Mouse (Mus musculus) kidney, adult 2 months (tissue): ENCODE data around the gene Arhgef7. TPM values are rescaled to one million over a fixed set of nuclear protein-coding genes. Genes with fewer than 3 reads are reported as not detected.

ENCODE experiments used
- DNase-seq: peaks from one replicate; pipeline ENCODE4 v3.0.0; 2021
- H3K27ac ChIP-seq: fragments of 200-500 bp; 2 replicates; pipeline ENCODE4 v1.5.1; 2012; ENCODE audit warnings: low read depth, low read length, control low read depth, inconsistent platforms; ENCODE audit not compliant: insufficient read depth
- H3K27me3 ChIP-seq: fragments of 200-500 bp; replicated peaks from 2 replicates; pipeline ENCODE4 v1.6.1; 2012; ENCODE audit warnings: mild to moderate bottlenecking, moderate library complexity, low read length, inconsistent platforms; ENCODE audit not compliant: control insufficient read depth, insufficient read depth
- H3K36me3 ChIP-seq: fragments of 200-500 bp; 2 replicates; pipeline ENCODE4 v1.6.1; 2012; ENCODE audit warnings: mild to moderate bottlenecking, moderate library complexity, low read length, inconsistent platforms; ENCODE audit not compliant: control insufficient read depth, insufficient read depth
- H3K4me1 ChIP-seq: fragments of 200-500 bp; 2 replicates; pipeline ENCODE4 v1.6.1; 2011; ENCODE audit warnings: low read length; ENCODE audit not compliant: control insufficient read depth, insufficient read depth
- H3K4me3 ChIP-seq: fragments of 200-500 bp; 2 replicates; pipeline ENCODE4 v1.5.1; 2011; ENCODE audit warnings: mild to moderate bottlenecking, low read depth, low read length, control low read depth; ENCODE audit not compliant: insufficient read depth
- CTCF ChIP-seq: fragments of 200-500 bp; conservative IDR thresholded peaks from 2 replicates; pipeline ENCODE4 v1.5.1; 2011; ENCODE audit warnings: low read depth, mild to moderate bottlenecking, control low read depth, low read length, moderate library complexity, mixed read lengths; ENCODE audit not compliant: insufficient read depth, insufficient read length
- POLR2A ChIP-seq: fragments of 200-500 bp; IDR thresholded peaks from one replicate; pipeline ENCODE4 v1.6.1; 2011; ENCODE audit warnings: low read depth, low read length, control low read depth
- WGBS: fragments of 180-500 bp; shearing (Covaris S2); methylation state at CpG from one replicate; pipeline ENCODE4 v1.1.7; 2018; 5-methylcytosine and 5-hydroxymethylcytosine counted together
- polyA plus RNA-seq: library from polyadenylated mRNA; depleted of rRNA; stranded (reverse); fragments of >200 nt; gene quantifications from 2 replicates; pipeline ENCODE4 v1.2.3, GENCODE M21; 2012; rRNA removed

Arhgef7 gene
- 49.3 and 49.6 TPM in 2 replicates for polyA plus RNA-seq

DNA sequence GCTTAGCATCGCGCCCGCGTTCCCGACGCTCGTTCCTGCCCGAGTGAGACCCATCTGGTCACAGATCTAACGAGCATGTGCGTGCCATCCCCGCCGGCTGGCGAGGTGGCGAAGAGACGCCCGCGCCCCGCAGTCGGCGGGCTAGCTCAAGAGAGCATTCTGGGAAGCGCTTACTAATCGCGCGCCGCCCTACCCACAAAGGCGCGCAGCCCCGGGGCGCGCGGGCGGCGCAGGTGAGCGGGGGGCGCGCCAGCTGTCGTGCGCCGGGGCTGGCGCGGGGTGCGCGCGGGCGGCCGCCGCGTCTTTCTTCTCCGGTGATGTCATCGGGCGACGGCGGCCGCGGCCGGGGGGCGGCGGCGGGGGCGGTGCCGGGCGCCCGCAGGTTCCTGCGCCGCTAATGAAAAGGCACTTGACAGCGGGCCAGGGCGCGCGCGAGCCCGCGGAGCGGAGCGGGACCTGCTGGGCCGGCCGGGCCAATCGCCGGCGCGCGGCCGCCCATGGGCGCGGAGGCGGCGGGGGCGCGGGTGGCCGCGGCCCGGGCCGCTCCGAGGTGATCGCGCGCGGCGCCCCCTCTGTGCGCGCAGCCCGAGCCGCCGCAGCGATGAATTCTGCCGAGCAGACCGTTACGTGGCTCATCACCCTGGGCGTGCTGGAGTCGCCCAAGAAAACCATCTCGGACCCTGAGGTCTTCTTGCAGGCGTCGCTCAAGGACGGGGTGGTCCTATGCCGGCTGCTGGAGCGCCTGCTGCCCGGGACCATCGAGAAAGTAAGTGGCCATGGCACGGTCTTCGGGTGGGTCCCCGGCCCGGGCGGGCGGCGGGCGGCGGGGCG lies at the start of gene Arhgef7:
Gene Arhgef7 (plus strand): TSS at position 71 of the 831 bp plus-strand sequence.
- 1% methylated on average over 123 of the region's 127 CpGs for WGBS
- DNase-seq, result peak; percentile 70
- no peaks in the 10 kb centered on the region for H3K36me3 ChIP-seq
- peaks cover 5% of the 10 kb centered on the region; the same call in 1 of the 2 replicates for H3K4me1 ChIP-seq
- peak within 1 kb of the TSS; percentile 21 for H3K27ac ChIP-seq
- H3K27me3 ChIP-seq, result no peaks in the 10 kb centered on the region
- H3K4me3 ChIP-seq, result peak within 1 kb of the TSS; percentile 63
- TF ChIP-seq POLR2A, result no peak
- TF ChIP-seq CTCF, result no peak

DNA sequence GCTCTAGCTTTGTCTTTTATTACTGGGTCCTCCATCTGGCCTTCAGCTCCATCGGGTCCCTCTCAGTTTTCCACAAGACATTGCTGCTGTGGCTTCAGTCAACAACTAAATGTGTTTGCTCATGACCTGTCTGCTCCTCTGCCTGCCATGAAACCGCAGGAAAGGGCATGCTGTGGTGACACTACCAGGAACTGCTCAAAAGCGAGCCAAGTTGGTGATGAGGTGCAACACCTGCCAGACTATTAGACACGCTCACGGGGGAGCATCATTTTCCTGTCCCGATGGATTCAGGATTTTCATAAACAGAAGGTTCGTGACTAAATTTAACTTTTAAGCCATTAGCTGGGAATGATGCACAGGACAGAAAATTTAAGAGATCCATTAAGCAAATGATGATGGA lies 43.0 kb upstream of the Arhgef7 start:
- no peak for TF ChIP-seq CTCF
- TF ChIP-seq POLR2A, result no peak
- no peak for DNase-seq
- 80% methylated on average over 7 of the region's 7 CpGs for WGBS
- no peak overlapping the region for H3K4me3 ChIP-seq
- no peaks in the 10 kb centered on the region for H3K4me1 ChIP-seq
- no peak overlapping the region for H3K27ac ChIP-seq
- no peaks in the 10 kb centered on the region for H3K36me3 ChIP-seq
- H3K27me3 ChIP-seq, result peaks cover 1% of the 10 kb centered on the region; the same call in 1 of the 2 replicates

DNA sequence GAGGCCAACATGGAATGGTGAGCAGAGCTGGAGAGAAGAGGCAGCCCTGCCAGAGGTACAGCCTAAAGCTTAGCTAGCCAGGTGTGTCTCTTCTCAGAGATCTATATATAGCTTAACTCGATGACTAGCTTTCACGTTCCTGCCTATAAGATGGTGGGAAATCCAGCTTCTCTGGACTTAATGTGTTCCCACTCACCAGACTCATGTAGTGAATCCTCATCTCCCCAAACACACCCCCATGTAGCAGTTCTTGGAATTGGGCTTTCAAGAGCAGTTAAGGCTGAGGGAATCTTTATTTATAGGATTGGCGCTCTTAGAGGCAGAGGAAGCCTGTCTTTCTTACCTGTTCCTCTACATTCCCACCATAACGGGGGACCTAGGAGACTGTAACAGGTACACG lies 40.3 kb upstream of the Arhgef7 start:
- no peak for DNase-seq
- Histone ChIP-seq H3K4me3 (no peak overlapping the region), H3K27ac (no peak overlapping the region), H3K27me3 (no peaks in the 10 kb centered on the region), H3K36me3 (no peaks in the 10 kb centered on the region), H3K4me1 (no peaks in the 10 kb centered on the region)
- TF ChIP-seq CTCF (no peak), POLR2A (no peak)
- WGBS, result 90% methylated on average over 5 of the region's 5 CpGs

DNA sequence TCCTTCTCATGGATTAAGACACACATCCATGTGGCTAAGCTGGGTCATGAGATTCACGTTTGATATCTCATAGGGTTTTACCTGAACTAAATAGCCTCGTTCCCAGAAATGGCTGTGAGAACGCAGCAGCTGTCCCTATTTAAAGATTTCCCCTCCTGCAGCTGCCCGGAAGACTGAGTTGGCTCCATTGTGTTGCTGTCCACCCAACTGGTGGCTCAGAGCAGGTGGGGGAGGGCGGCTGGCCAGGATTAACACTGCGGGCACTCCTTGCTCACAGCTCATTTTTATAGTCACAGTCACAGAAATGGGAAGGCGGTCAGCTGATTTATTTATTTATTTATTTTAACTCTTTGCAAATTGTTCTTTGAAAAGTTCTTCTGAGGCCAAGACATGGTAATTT lies 37.6 kb upstream of the Arhgef7 start:
- 65% methylated on average over 7 of the region's 7 CpGs for WGBS
- Histone ChIP-seq H3K36me3 (no peaks in the 10 kb centered on the region), H3K27me3 (no peaks in the 10 kb centered on the region), H3K4me3 (no peak overlapping the region), H3K4me1 (no peaks in the 10 kb centered on the region), H3K27ac (no peak overlapping the region)
- TF ChIP-seq CTCF (no peak), POLR2A (no peak)
- no peak for DNase-seq

DNA sequence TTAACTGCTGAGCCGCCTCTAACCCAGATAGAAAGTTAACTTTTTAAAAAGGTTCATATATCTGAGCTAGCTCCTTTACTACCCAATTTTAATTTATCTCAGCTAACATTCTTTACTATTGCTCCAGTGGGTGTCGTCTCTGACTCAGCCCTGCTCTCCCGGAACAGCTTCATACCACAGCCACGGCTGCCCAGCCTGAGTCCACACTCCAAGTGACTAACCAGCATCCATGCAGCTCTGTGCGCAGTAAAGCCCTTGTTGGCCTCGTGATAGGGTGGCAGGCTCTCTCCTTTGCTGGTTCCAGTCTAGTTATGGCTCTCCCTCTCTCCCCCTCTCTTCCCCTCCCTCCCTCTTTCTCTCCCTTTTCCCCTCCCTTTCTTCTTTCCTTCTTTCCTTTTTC lies 36.2 kb upstream of the Arhgef7 start:
- Histone ChIP-seq H3K27ac (no peak overlapping the region), H3K36me3 (no peaks in the 10 kb centered on the region), H3K27me3 (no peaks in the 10 kb centered on the region), H3K4me1 (no peaks in the 10 kb centered on the region), H3K4me3 (no peak overlapping the region)
- no peak for TF ChIP-seq POLR2A
- no peak for TF ChIP-seq CTCF
- WGBS, result 90% methylated on average over 6 of the region's 6 CpGs
- no peak for DNase-seq

DNA sequence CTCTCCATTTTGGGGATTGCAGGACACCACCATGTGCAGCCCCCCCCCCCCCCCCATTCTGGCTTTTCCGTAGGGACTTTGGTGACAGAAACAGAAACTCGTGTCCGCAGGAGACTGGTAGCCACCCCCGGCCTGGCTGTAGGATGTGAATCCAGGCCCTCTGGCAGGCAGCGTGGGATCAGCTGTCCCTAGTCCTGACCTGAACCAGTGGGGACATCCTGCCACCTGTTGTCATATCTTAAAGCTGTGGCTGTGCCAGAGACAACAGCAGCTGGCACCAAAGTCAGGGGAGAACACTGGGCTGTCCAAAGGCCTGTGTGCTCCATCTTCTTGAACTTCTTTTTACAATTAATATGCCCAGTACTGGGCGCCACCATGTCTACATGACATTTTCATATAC lies 35.8 kb upstream of the Arhgef7 start:
- WGBS, result 87% methylated on average over 6 of the region's 6 CpGs
- Histone ChIP-seq H3K4me3 (no peak overlapping the region), H3K27me3 (no peaks in the 10 kb centered on the region), H3K4me1 (no peaks in the 10 kb centered on the region), H3K36me3 (no peaks in the 10 kb centered on the region), H3K27ac (no peak overlapping the region)
- DNase-seq, result no peak
- TF ChIP-seq POLR2A (no peak), CTCF (no peak)

DNA sequence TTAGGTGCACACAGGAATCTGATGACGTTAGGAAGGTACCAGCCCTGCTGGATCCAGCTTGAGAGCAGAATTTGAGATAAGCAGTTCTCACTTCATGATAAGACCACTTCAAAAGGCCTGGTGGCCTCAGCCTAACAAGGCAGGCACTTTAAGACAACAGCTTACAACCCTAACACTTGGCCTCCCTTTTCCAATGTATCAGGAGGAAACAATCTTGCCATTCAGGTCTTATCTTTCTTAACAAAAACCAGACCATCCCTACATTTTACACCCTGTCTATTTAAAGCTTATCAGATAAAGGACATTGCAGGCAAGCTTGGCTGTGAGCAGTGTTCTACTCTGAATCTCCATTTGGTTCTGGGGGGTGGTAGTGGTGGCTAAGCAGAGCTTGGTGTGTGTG lies 35.1 kb upstream of the Arhgef7 start:
- 83% methylated on average over 1 of the region's 1 CpGs for WGBS
- no peaks in the 10 kb centered on the region for H3K36me3 ChIP-seq
- H3K27me3 ChIP-seq, result no peaks in the 10 kb centered on the region
- no peak for DNase-seq
- TF ChIP-seq CTCF (no peak), POLR2A (no peak)
- no peaks in the 10 kb centered on the region for H3K4me1 ChIP-seq
- H3K4me3 ChIP-seq, result no peak overlapping the region
- no peak overlapping the region for H3K27ac ChIP-seq

DNA sequence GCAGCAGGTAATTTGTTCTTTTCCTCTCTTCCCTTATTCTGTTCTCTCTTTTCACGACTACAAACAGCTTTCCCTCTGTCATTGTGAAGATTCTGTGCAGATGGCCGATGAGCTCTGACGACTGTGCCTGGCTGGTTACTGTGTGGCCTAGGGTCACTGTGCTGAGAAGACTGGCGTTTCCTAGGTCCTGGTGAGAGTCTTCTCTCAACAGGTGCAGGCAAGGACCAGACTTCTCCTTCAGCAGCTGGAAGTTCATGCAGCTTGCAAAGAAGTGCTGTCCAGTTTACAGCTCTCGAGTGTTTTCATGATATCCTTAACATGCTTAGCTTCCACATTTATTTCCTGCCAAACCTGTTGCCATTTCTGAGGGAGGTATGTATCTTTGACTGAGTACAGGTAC lies 33.5 kb upstream of the Arhgef7 start:
- no peak for DNase-seq
- no peaks in the 10 kb centered on the region for H3K27me3 ChIP-seq
- WGBS, result 76% methylated on average over 5 of the region's 5 CpGs
- TF ChIP-seq CTCF, result no peak
- TF ChIP-seq POLR2A, result no peak
- H3K27ac ChIP-seq, result no peak overlapping the region
- no peaks in the 10 kb centered on the region for H3K36me3 ChIP-seq
- H3K4me1 ChIP-seq, result no peaks in the 10 kb centered on the region
- no peak overlapping the region for H3K4me3 ChIP-seq
